Mouse (Mus musculus): ENCODE measurements around the gene Src.

GRCm38 (mm10) chr2:157506779-157507178, 88.5 kb downstream of the Src start:
- TF ChIP-seq CTCF (conservative IDR thresholded peaks at IDR 0.05; ENCODE audit: insufficient read depth, insufficient read length, low read depth, low read length) (no peak), POLR2A (IDR thresholded peaks at IDR 0.05; ENCODE audit: low read depth, low read length) (no peak)

All from kidney, adult 2 months (tissue).